Mouse (Mus musculus) hindbrain, embryonic 12.5 days (tissue): ENCODE measurements at regions not wholly inside any gene's neighbourhood (a gene's known extent, or its start where the extent isn't known, plus 50 kb on each side); places are given as distances from the start of the nearest gene placed in this dataset.
A peak's percentile ranks its signal among the peaks of the same experiment; 100 is the strongest.

ENCODE experiments used
- ATAC-seq: fragments of 200-750 bp; cut with Nextera tagmentation; 2 replicates; pipeline ENCODE4 v1.8.0; 2017; ENCODE audit warnings: moderate TSS enrichment; ENCODE audit not compliant: low FRiP score
- H3K27ac ChIP-seq: fragments of 300-500 bp; sonication (generic); 2 replicates; pipeline ENCODE4 v1.5.1; 2016; ENCODE audit warnings: mild to moderate bottlenecking
- H3K27me3 ChIP-seq: fragments of 300-500 bp; sonication (generic); 2 replicates; pipeline ENCODE4 v1.6.1; 2016; ENCODE audit warnings: mild to moderate bottlenecking
- H3K36me3 ChIP-seq: fragments of 300-500 bp; sonication (generic); 2 replicates; pipeline ENCODE4 v1.6.1; 2016; ENCODE audit warnings: mild to moderate bottlenecking
- H3K4me1 ChIP-seq: fragments of 300-500 bp; sonication (generic); 2 replicates; pipeline ENCODE4 v1.6.1; 2016
- H3K4me2 ChIP-seq: fragments of 300-500 bp; sonication (generic); replicated peaks from 2 replicates; pipeline ENCODE4 v1.6.1; 2016; ENCODE audit warnings: mild to moderate bottlenecking
- H3K4me3 ChIP-seq: fragments of 300-500 bp; sonication (generic); 2 replicates; pipeline ENCODE4 v1.5.1; 2016; ENCODE audit warnings: mild to moderate bottlenecking
- H3K9ac ChIP-seq: fragments of 300-500 bp; sonication (generic); 2 replicates; pipeline ENCODE4 v1.6.1; 2016; ENCODE audit warnings: mild to moderate bottlenecking, moderate library complexity
- H3K9me3 ChIP-seq: fragments of 300-500 bp; sonication (generic); replicated peaks from 2 replicates; pipeline ENCODE4 v1.6.1; 2016; ENCODE audit warnings: mild to moderate bottlenecking
- WGBS: fragments of 180-500 bp; shearing (Covaris S2); methylation state at CpG from one replicate; pipeline ENCODE4 v1.1.7; 2016; 5-methylcytosine and 5-hydroxymethylcytosine counted together

GRCm38 (mm10) chr4:7228980-7229379 is 1009.9 kb downstream of the Car8 start:
- H3K4me1 ChIP-seq = no peaks in the 10 kb centered on the region
- H3K36me3 ChIP-seq = no peaks in the 10 kb centered on the region
- no peak overlapping the region for H3K9ac ChIP-seq
- 74% methylated on average over 2 of the region's 2 CpGs for WGBS
- H3K4me3 ChIP-seq = no peak overlapping the region
- H3K9me3 ChIP-seq = peaks cover 12% of the 10 kb centered on the region
- no peak overlapping the region for H3K4me2 ChIP-seq
- ATAC-seq = no peak
- no peak overlapping the region for H3K27ac ChIP-seq
- H3K27me3 ChIP-seq = no peaks in the 10 kb centered on the region

- no peaks in the 10 kb centered on the region for H3K27me3 ChIP-seq
- H3K36me3 ChIP-seq = no peaks in the 10 kb centered on the region
- no peak overlapping the region for H3K9ac ChIP-seq
- H3K4me3 ChIP-seq = no peak overlapping the region
- H3K9me3 ChIP-seq = no peaks in the 10 kb centered on the region
- no peak overlapping the region for H3K27ac ChIP-seq
- no peaks in the 10 kb centered on the region for H3K4me1 ChIP-seq
- ATAC-seq = 0 out of 2 replicates have a peak, but pooled peaks have one; percentile 22
- H3K4me2 ChIP-seq = no peak overlapping the region
- WGBS = 98% methylated on average over 3 of the region's 3 CpGs
These were observed 1015.9 kb downstream of the Car8 start for GRCm38 (mm10) chr4:7222922-7223321.

GRCm38 (mm10) chr4:7220426-7220825 is 1018.4 kb downstream of the Car8 start:
- Histone ChIP-seq H3K27me3 (no peaks in the 10 kb centered on the region), H3K4me1 (0 out of 2 replicates have a peak, but pooled peaks cover 3% of the 10 kb centered on the region), H3K9ac (no peak overlapping the region), H3K36me3 (no peaks in the 10 kb centered on the region), H3K4me2 (no peak overlapping the region), H3K4me3 (no peak overlapping the region), H3K27ac (no peak overlapping the region), H3K9me3 (no peaks in the 10 kb centered on the region)
- ATAC-seq = no peak

GRCm38 (mm10) chr4:7215048-7216030 is 1023.5 kb downstream of the Car8 start:
- WGBS = 78% methylated on average over 5 of the region's 5 CpGs
- 0 out of 2 replicates have a peak, but pooled peaks have one; percentile 58 for ATAC-seq
- Histone ChIP-seq H3K9me3 (no peaks in the 10 kb centered on the region), H3K9ac (no peak overlapping the region), H3K27me3 (no peaks in the 10 kb centered on the region), H3K27ac (no peak overlapping the region), H3K36me3 (no peaks in the 10 kb centered on the region), H3K4me1 (0 out of 2 replicates have a peak, but pooled peaks cover 3% of the 10 kb centered on the region), H3K4me2 (no peak overlapping the region), H3K4me3 (no peak overlapping the region)

GRCm38 (mm10) chr4:7206987-7207386 is 1031.9 kb downstream of the Car8 start:
- H3K4me2 ChIP-seq = no peak overlapping the region
- no peak overlapping the region for H3K4me3 ChIP-seq
- 81% methylated on average over 1 of the region's 1 CpGs for WGBS
- ATAC-seq = no peak
- no peaks in the 10 kb centered on the region for H3K36me3 ChIP-seq
- no peaks in the 10 kb centered on the region for H3K9me3 ChIP-seq
- H3K4me1 ChIP-seq = no peaks in the 10 kb centered on the region
- no peak overlapping the region for H3K27ac ChIP-seq
- no peaks in the 10 kb centered on the region for H3K27me3 ChIP-seq
- no peak overlapping the region for H3K9ac ChIP-seq

GRCm38 (mm10) chr4:7201816-7202215 is 1037.0 kb downstream of the Car8 start:
- H3K4me1 ChIP-seq = no peaks in the 10 kb centered on the region
- no peak for ATAC-seq
- no peaks in the 10 kb centered on the region for H3K9me3 ChIP-seq
- H3K4me3 ChIP-seq = no peak overlapping the region
- H3K36me3 ChIP-seq = no peaks in the 10 kb centered on the region
- H3K9ac ChIP-seq = no peak overlapping the region
- 6% methylated on average over 2 of the region's 2 CpGs for WGBS
- H3K27ac ChIP-seq = no peak overlapping the region
- no peak overlapping the region for H3K4me2 ChIP-seq
- no peaks in the 10 kb centered on the region for H3K27me3 ChIP-seq

- ATAC-seq = no peak
- H3K9ac ChIP-seq = no peak overlapping the region
- WGBS = 66% methylated on average over 2 of the region's 2 CpGs
These were observed 1038.9 kb downstream of the Car8 start for GRCm38 (mm10) chr4:7199941-7200340.

GRCm38 (mm10) chr4:7199052-7199451 is 1039.8 kb downstream of the Car8 start:
- Histone ChIP-seq H3K4me2 (no peak overlapping the region), H3K27me3 (no peaks in the 10 kb centered on the region), H3K9me3 (no peaks in the 10 kb centered on the region), H3K4me3 (no peak overlapping the region), H3K27ac (no peak overlapping the region), H3K9ac (no peak overlapping the region), H3K4me1 (no peaks in the 10 kb centered on the region), H3K36me3 (no peaks in the 10 kb centered on the region)
- 81% methylated on average over 2 of the region's 2 CpGs for WGBS
- no peak for ATAC-seq

More at GRCm38 (mm10) chr4:7199941-7200340, 1038.9 kb downstream of the Car8 start:
- no peaks in the 10 kb centered on the region for H3K9me3 ChIP-seq
- no peaks in the 10 kb centered on the region for H3K36me3 ChIP-seq
- no peak overlapping the region for H3K4me2 ChIP-seq
- no peak overlapping the region for H3K4me3 ChIP-seq
- H3K27me3 ChIP-seq = no peaks in the 10 kb centered on the region
- no peaks in the 10 kb centered on the region for H3K4me1 ChIP-seq
- no peak overlapping the region for H3K27ac ChIP-seq

GRCm38 (mm10) chr4:7196570-7196969 is 1042.3 kb downstream of the Car8 start:
- WGBS = 82% methylated on average over 3 of the region's 3 CpGs
- Histone ChIP-seq H3K9me3 (no peaks in the 10 kb centered on the region), H3K4me3 (no peak overlapping the region)

GRCm38 (mm10) chr4:7195619-7196018 is 1043.2 kb downstream of the Car8 start:
- no peak for ATAC-seq
- no peak overlapping the region for H3K27ac ChIP-seq
- H3K27me3 ChIP-seq = no peaks in the 10 kb centered on the region
- 0 out of 2 replicates have a peak, but pooled peaks cover 2% of the 10 kb centered on the region for H3K4me1 ChIP-seq
- no peak overlapping the region for H3K9ac ChIP-seq
- no peak overlapping the region for H3K4me3 ChIP-seq
- H3K9me3 ChIP-seq = no peaks in the 10 kb centered on the region
- 84% methylated on average over 1 of the region's 1 CpGs for WGBS
- H3K36me3 ChIP-seq = no peaks in the 10 kb centered on the region
- H3K4me2 ChIP-seq = no peak overlapping the region

More at GRCm38 (mm10) chr4:7196570-7196969, 1042.3 kb downstream of the Car8 start:
- H3K27ac ChIP-seq = no peak overlapping the region
- no peaks in the 10 kb centered on the region for H3K36me3 ChIP-seq
- no peaks in the 10 kb centered on the region for H3K27me3 ChIP-seq
- no peaks in the 10 kb centered on the region for H3K4me1 ChIP-seq
- no peak overlapping the region for H3K4me2 ChIP-seq
- no peak for ATAC-seq
- no peak overlapping the region for H3K9ac ChIP-seq

GRCm38 (mm10) chr4:7191912-7192311 is 1046.9 kb downstream of the Car8 start:
- ATAC-seq = no peak
- H3K4me1 ChIP-seq = 0 out of 2 replicates have a peak, but pooled peaks cover 2% of the 10 kb centered on the region
- no peaks in the 10 kb centered on the region for H3K9me3 ChIP-seq
- H3K4me3 ChIP-seq = no peak overlapping the region
- 87% methylated on average over 3 of the region's 3 CpGs for WGBS
- H3K4me2 ChIP-seq = no peak overlapping the region
- no peaks in the 10 kb centered on the region for H3K27me3 ChIP-seq
- no peak overlapping the region for H3K9ac ChIP-seq
- H3K27ac ChIP-seq = no peak overlapping the region
- no peaks in the 10 kb centered on the region for H3K36me3 ChIP-seq

- peak; percentile 40; the same call in 1 of the 2 replicates for ATAC-seq
- H3K9ac ChIP-seq = no peak overlapping the region
- WGBS = 63% methylated on average over 3 of the region's 3 CpGs
These were observed 1047.6 kb downstream of the Car8 start for GRCm38 (mm10) chr4:7191228-7191627.

More at GRCm38 (mm10) chr4:7191228-7191627, 1047.6 kb downstream of the Car8 start:
- H3K4me1 ChIP-seq = 0 out of 2 replicates have a peak, but pooled peaks cover 2% of the 10 kb centered on the region
- no peak overlapping the region for H3K4me2 ChIP-seq
- peak overlapping the region; percentile 64 for H3K27ac ChIP-seq
- no peaks in the 10 kb centered on the region for H3K36me3 ChIP-seq
- no peaks in the 10 kb centered on the region for H3K27me3 ChIP-seq
- H3K9me3 ChIP-seq = no peaks in the 10 kb centered on the region
- no peak overlapping the region for H3K4me3 ChIP-seq
